Mouse (Mus musculus): ENCODE results near the gene Cops7b.

DNA sequence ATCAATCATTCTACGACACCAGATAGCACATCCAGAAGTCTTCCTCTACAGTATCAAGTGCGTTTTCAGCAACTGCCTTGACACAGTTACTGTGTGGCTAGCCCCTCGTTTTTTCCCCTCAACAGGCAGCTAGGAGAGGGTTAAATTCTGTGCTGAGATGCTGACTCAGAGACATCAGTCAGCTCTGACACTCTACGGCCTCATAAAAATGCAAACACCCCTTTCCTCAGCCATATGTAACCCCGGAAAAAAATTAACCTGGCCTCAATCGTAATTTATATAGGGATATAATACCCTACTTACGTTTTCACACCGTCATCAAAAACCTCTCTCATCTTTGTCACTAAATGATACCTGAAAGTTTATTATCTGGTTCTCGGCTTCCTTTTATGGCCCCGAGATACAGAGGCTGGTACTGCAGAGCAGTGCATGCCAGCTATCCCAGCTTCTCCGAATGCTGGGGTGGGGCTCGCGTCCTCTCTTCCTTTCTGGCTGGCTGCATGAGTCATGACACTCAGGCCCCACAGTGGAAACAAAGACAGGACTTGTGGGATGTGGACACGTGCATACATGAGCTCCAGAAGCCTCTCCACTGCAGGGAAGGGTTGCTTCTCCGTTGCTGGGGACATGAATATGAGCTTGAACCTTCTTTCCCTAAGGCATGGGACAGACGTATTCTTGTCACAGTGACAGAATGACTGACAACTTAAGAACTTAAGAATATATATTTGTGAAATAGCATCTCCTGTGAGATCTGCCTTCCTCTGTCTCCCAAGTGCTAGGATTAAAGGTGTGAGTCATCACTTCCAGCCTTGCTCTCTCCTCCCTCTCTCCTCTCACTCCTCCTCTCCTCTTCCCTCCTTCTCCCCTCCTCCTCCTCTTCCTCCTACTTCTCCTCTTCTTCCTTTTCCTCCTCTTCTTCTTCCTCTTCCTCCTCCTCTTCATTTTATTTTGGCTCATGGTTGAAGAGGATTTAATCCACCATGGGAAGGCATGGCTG is 40.6 kb downstream of the Cops7b start:
- TF ChIP-seq CTCF (IDR thresholded peaks at IDR 0.05; ENCODE audit: borderline replicate concordance, insufficient read depth, low read depth, low read length) (no peak), POLR2A (IDR thresholded peaks at IDR 0.05; ENCODE audit: borderline replicate concordance, insufficient read depth, low read length) (no peak)
